Mouse (Mus musculus): ENCODE data around the gene Pten. TPM values are rescaled to one million over a fixed set of nuclear protein-coding genes. Genes with fewer than 3 reads are reported as not detected.

Pten gene
- total and polyA plus RNA-seq, 3 experiments, result 24.1 to 41.5 (median 36.8) TPM

DNA sequence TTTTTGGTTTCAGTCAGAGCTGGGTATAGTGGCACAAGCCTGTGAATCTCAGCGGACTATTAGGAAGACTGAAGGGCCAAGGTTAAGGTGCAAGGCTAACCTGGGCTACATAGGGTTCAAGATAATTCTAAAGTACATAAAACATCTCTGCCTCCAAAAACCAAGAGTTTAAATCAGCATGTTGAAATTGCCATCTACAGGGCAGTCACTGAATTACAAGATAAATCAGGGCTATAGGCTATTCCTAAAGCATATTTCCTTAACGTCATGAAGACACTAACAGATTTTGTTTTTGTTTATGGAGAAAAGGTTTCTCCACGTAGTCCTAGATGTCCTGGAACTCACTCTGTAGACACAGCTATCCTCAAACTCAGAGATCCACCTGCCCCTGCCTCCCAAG lies 47.0 kb upstream of the Pten start (continued):
- TF ChIP-seq SMC3 (IDR thresholded peaks at IDR 0.05; ENCODE audit: low read depth, low read length), result peak; percentile 31
- peak; percentile 43 to 66; a peak in 3 of 4 replicates for TF ChIP-seq CTCF (conservative IDR thresholded peaks at IDR 0.05 in 1 of 2, IDR thresholded peaks at IDR 0.05 in 1 of 2; ENCODE audit: low read depth in 2 of 2, low read length in 2 of 2)
- TF ChIP-seq EP300 (IDR thresholded peaks at IDR 0.05; ENCODE audit: low read length), result no peak
- 0 out of 2 replicates have a peak, but pooled peaks have one; percentile 30 for TF ChIP-seq SIN3A (IDR thresholded peaks at IDR 0.05; ENCODE audit: low read length)
- TF ChIP-seq JUND (conservative IDR thresholded peaks at IDR 0.05; ENCODE audit: low read depth, low read length), result no peak
- TF ChIP-seq GABPA (IDR thresholded peaks at IDR 0.05; ENCODE audit: insufficient replicate concordance, low read depth, low read length), result no peak
- TF ChIP-seq NRF1 (IDR thresholded peaks at IDR 0.05; ENCODE audit: low read depth, low read length), result no peak
- no peak for TF ChIP-seq NELFE (IDR thresholded peaks at IDR 0.05; ENCODE audit: low read depth, low read length)
- TF ChIP-seq UBTF (IDR thresholded peaks at IDR 0.05; ENCODE audit: low read depth, low read length), result no peak
- TF ChIP-seq MYC (IDR thresholded peaks at IDR 0.05; ENCODE audit: low read depth, low read length), result 0 out of 2 replicates have a peak, but pooled peaks have one; percentile 30
- TF ChIP-seq POLR2A (IDR thresholded peaks at IDR 0.05; ENCODE audit: low read depth, low read length), result no peak
- TF ChIP-seq POLR2AphosphoS2 (IDR thresholded peaks at IDR 0.05; ENCODE audit: low read depth, low read length), result no peak

DNA sequence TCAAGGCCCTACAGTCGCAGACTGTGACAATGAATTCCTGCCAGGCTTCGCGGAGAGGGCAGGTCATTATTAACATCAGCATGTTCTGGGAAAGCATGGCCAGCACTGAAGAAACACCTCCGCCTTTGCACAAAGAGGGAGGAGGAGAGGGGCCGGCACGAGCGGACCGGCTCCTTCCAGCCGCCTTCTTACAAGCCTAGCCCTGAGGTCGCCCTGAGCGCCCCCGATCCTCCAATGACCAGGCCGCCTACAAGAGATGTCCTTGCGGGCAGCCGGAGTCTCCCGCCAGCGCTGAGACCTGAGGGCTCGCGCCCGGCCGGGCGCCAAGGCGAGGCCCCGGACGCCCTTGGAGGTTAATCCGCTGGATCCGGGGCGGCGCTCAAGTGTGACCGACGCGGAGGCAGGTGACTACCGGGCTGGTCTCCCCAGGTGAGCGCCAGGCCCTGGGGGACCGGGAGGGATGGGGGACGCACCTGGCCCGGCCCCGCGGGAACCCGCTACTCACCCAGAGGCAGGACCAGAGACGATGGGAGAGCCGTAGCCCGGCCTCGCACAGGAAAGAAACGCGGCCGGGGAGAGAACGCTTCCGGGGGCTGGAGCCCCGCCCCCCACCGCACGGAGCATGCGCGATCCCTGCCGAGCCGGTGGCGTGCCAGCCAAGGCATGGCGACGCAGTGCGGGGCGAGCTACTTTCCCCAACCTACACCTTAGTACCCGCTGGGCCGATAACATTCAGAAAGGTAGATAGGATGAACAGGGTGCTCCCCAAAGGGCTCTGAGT lies 45.3 kb upstream of the Pten start:
- dilution Hi-C loops (cut with MboI; ENCODE audit: extremely low pct_ligation_motif_present, extremely low pct_unique_long_range_greater_than_20kb, low sequenced_read_pairs) (no loop called here), in situ Hi-C loops (cut with MboI; ENCODE audit: low pct_ligation_motif_present, low pct_unique_long_range_greater_than_20kb, low sequenced_read_pairs) (loop anchor here (5.0 to 10.0 kb wide), 2 partner anchors 515 to 653 kb away; no protein-coding TSS in a partner anchor)
- peaks cover 42% of the 10 kb centered on the region for H3K79me2 ChIP-seq (replicated peaks; ENCODE audit: control insufficient read depth, extremely low read depth, insufficient read depth, poor library complexity, severe bottlenecking)
- no peaks in the 10 kb centered on the region for H3K27me3 ChIP-seq (replicated peaks)
- H3K27ac ChIP-seq (ENCODE audit: insufficient read depth, low read depth), result peak overlapping the region; percentile 98
- H3K4me2 ChIP-seq (ENCODE audit: insufficient read depth, low read depth, poor library complexity, severe bottlenecking), result peak overlapping the region; percentile 57
- H3K9me3 ChIP-seq (replicated peaks; ENCODE audit: low read length), result no peaks in the 10 kb centered on the region
- H3K4me1 ChIP-seq (ENCODE audit: control insufficient read depth in 1 of 2, insufficient read depth in 2 of 2), result peaks cover 10 to 41% of the 10 kb centered on the region in 2 experiments
- peaks cover 4 to 10% of the 10 kb centered on the region in 2 experiments for H3K36me3 ChIP-seq (replicated peaks in 1 of 2; ENCODE audit: control insufficient read depth in 1 of 2, insufficient read depth in 1 of 2, low read length in 1 of 2)
- DNase-seq (ENCODE audit: extremely low read depth), result peak; percentile 88
- peak overlapping the region; percentile 68 to 80 (median 68) for H3K4me3 ChIP-seq (replicated peaks in 1 of 3; ENCODE audit: low read depth in 2 of 3, low read length in 2 of 3, poor library complexity in 1 of 3)
- peak overlapping the region; percentile 96 for H3K9ac ChIP-seq (ENCODE audit: insufficient read depth, low read depth)
- TF ChIP-seq HCFC1 (IDR thresholded peaks at IDR 0.05; ENCODE audit: low read depth, low read length), result peak; percentile 76
- TF ChIP-seq TCF12 (IDR thresholded peaks at IDR 0.05; ENCODE audit: low read depth, low read length), result peak; percentile 47; the same call in 1 of the 2 replicates
- TF ChIP-seq RAD21 (IDR thresholded peaks at IDR 0.05; ENCODE audit: low read depth, low read length), result no peak
- no peak for TF ChIP-seq USF2 (conservative IDR thresholded peaks at IDR 0.05; ENCODE audit: low read depth, low read length)
- TF ChIP-seq NRF1 (IDR thresholded peaks at IDR 0.05; ENCODE audit: low read depth, low read length), result peak; percentile 89
- TF ChIP-seq MEF2A (IDR thresholded peaks at IDR 0.05; ENCODE audit: borderline replicate concordance, low read depth, low read length), result no peak
- no peak for TF ChIP-seq PAX5 (IDR thresholded peaks at IDR 0.05; ENCODE audit: low read length)
- TF ChIP-seq CTCF (conservative IDR thresholded peaks at IDR 0.05 in 1 of 2, IDR thresholded peaks at IDR 0.05 in 1 of 2; ENCODE audit: low read depth in 2 of 2, low read length in 2 of 2), result no peak
- no peak for TF ChIP-seq GABPA (IDR thresholded peaks at IDR 0.05; ENCODE audit: insufficient replicate concordance, low read depth, low read length)
- TF ChIP-seq UBTF (IDR thresholded peaks at IDR 0.05; ENCODE audit: low read depth, low read length), result peak; percentile 84
- no peak for TF ChIP-seq CHD2 (IDR thresholded peaks at IDR 0.05; ENCODE audit: low read length)
- no peak for TF ChIP-seq POLR2AphosphoS2 (IDR thresholded peaks at IDR 0.05; ENCODE audit: low read depth, low read length)
- no peak; the same call in 1 of the 2 replicates for TF ChIP-seq CHD1 (IDR thresholded peaks at IDR 0.05; ENCODE audit: low read depth, low read length)
- no peak for TF ChIP-seq MYC (IDR thresholded peaks at IDR 0.05; ENCODE audit: low read depth, low read length)
- no peak for TF ChIP-seq IRF4 (IDR thresholded peaks at IDR 0.05; ENCODE audit: low read depth, low read length)
- no peak for TF ChIP-seq E2F4 (IDR thresholded peaks at IDR 0.05; ENCODE audit: insufficient replicate concordance, low read depth, low read length)
- peak; percentile 84 for TF ChIP-seq ELF1 (IDR thresholded peaks at IDR 0.05; ENCODE audit: low read depth, low read length)
- no peak; the same call in none of the 2 replicates for TF ChIP-seq MXI1 (IDR thresholded peaks at IDR 0.05; ENCODE audit: low read depth, low read length)
- no peak for TF ChIP-seq ZNF384 (IDR thresholded peaks at IDR 0.05; ENCODE audit: low read depth, low read length)
- no peak for TF ChIP-seq ZC3H11A (IDR thresholded peaks at IDR 0.05; ENCODE audit: low read depth, low read length)
- no peak for TF ChIP-seq JUN (IDR thresholded peaks at IDR 0.05; ENCODE audit: insufficient read depth, low read depth, low read length)
- no peak for TF ChIP-seq EP300 (IDR thresholded peaks at IDR 0.05; ENCODE audit: low read length)
- TF ChIP-seq ETS1 (conservative IDR thresholded peaks at IDR 0.05; ENCODE audit: low read depth, low read length), result no peak
- no peak for TF ChIP-seq SMC3 (IDR thresholded peaks at IDR 0.05; ENCODE audit: low read depth, low read length)
- TF ChIP-seq ZMIZ1 (IDR thresholded peaks at IDR 0.05; ENCODE audit: low read depth, low read length), result no peak
- TF ChIP-seq ZKSCAN1 (IDR thresholded peaks at IDR 0.05; ENCODE audit: borderline replicate concordance, low read depth, low read length), result no peak
- TF ChIP-seq RCOR1 (conservative IDR thresholded peaks at IDR 0.05; ENCODE audit: low read depth, low read length), result no peak
- no peak for TF ChIP-seq BHLHE40 (IDR thresholded peaks at IDR 0.05; ENCODE audit: low read depth, low read length)
- TF ChIP-seq JUND (conservative IDR thresholded peaks at IDR 0.05; ENCODE audit: low read depth, low read length), result no peak
- no peak for TF ChIP-seq SIN3A (IDR thresholded peaks at IDR 0.05; ENCODE audit: low read length)
- peak; percentile 93 for TF ChIP-seq POLR2A (IDR thresholded peaks at IDR 0.05; ENCODE audit: low read depth, low read length)
- no peak for TF ChIP-seq MAZ (IDR thresholded peaks at IDR 0.05; ENCODE audit: low read depth, low read length)
